ENCODE assay signal across 8 mouse cellular contexts in the genomic region with DNA sequence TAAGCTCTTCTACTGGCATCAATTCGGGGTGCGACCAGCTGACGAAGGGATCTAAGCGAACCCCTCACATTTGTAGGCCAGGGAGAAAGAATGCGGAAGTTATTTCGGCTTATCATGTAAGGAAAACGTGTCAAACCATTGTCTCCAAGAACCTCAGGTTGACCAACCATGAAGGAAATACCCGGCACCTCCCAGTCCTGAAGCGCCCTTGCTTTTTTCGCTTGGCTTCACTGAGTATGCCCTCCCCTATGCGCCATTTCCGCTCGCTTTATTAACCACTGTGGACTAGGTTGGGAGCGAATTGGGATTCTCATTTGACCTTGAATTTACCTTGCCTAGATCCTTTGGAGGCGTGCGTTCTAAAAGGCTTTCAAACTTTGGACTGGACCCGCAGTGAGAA. TPM values are rescaled to one million over a fixed set of nuclear protein-coding genes. Genes with fewer than 3 reads are reported as not detected.
DNase-seq lines count a peak whose midpoint lies in the region; ATAC-seq and TF ChIP-seq lines count a peak whose summit lies in the region.

No protein-coding gene starts in this region.

- intact Hi-C loops in heart, adult 2 months (cut with DNase I), result loop anchor here (5.0 kb wide), 2 partner anchors 100 to 200 kb away; no protein-coding TSS in a partner anchor
- intact Hi-C loops in heart, postnatal 36 days (cut with DNase I), result loop anchor here (10.0 kb wide), 1 partner anchor 202 kb away; a partner anchor contains a TSS

- no peak for TF ChIP-seq POLR2A in heart, adult 2 months (IDR thresholded peaks at IDR 0.05; ENCODE audit: insufficient read depth, low read depth, low read length)

- peak overlapping the region; percentile 81 for H3K9ac ChIP-seq in heart, adult 2 months (ENCODE audit: low read depth, low read length)
- peak overlapping the region; percentile 42 for H3K9ac ChIP-seq in embryonic facial prominence, embryonic 15.5 days
- peak overlapping the region; percentile 71 for H3K9ac ChIP-seq in hindbrain, embryonic 13.5 days
- H3K9ac ChIP-seq in limb, embryonic 15.5 days, result 0 out of 2 replicates have a peak overlapping the region, but pooled peaks have one; percentile 31
- peak overlapping the region; percentile 68 for H3K9ac ChIP-seq in midbrain, embryonic 16.5 days (ENCODE audit: low read depth, low read length)

- no peaks in the 10 kb centered on the region for H3K27me3 ChIP-seq in heart, adult 2 months (ENCODE audit: control insufficient read depth, insufficient read depth, low read length)
- no peaks in the 10 kb centered on the region for H3K27me3 ChIP-seq in embryonic facial prominence, embryonic 15.5 days
- no peaks in the 10 kb centered on the region for H3K27me3 ChIP-seq in hindbrain, embryonic 13.5 days
- H3K27me3 ChIP-seq in limb, embryonic 15.5 days, result no peaks in the 10 kb centered on the region
- no peaks in the 10 kb centered on the region for H3K27me3 ChIP-seq in midbrain, embryonic 16.5 days (ENCODE audit: control insufficient read depth, insufficient read depth, low read depth, low read length)

- H3K27ac ChIP-seq in heart, adult 2 months, result peak overlapping the region; percentile 95
- H3K27ac ChIP-seq in embryonic facial prominence, embryonic 15.5 days (replicated peaks), result peak overlapping the region; percentile 85
- H3K27ac ChIP-seq in hindbrain, embryonic 13.5 days, result peak overlapping the region; percentile 91
- peak overlapping the region; percentile 90 for H3K27ac ChIP-seq in limb, embryonic 15.5 days
- peak overlapping the region; percentile 91 for H3K27ac ChIP-seq in midbrain, embryonic 16.5 days (ENCODE audit: low read length)

- H3K79me2 ChIP-seq in heart, adult 2 months (replicated peaks; ENCODE audit: control insufficient read depth, insufficient read depth, low read length), result no peaks in the 10 kb centered on the region

- peak overlapping the region; percentile 62 for H3K4me2 ChIP-seq in embryonic facial prominence, embryonic 15.5 days (replicated peaks)
- peak overlapping the region; percentile 50 for H3K4me2 ChIP-seq in hindbrain, embryonic 13.5 days
- peak overlapping the region; percentile 46 for H3K4me2 ChIP-seq in limb, embryonic 15.5 days
- H3K4me2 ChIP-seq in midbrain, embryonic 16.5 days (ENCODE audit: low read length), result peak overlapping the region; percentile 56

- H3K4me1 ChIP-seq in heart, adult 2 months (ENCODE audit: control insufficient read depth, insufficient read depth, low read length), result peaks cover 1% of the 10 kb centered on the region; the same call in 1 of the 2 replicates
- no peaks in the 10 kb centered on the region for H3K4me1 ChIP-seq in embryonic facial prominence, embryonic 15.5 days
- no peaks in the 10 kb centered on the region for H3K4me1 ChIP-seq in hindbrain, embryonic 13.5 days (replicated peaks)
- no peaks in the 10 kb centered on the region for H3K4me1 ChIP-seq in limb, embryonic 15.5 days
- H3K4me1 ChIP-seq in midbrain, embryonic 16.5 days (ENCODE audit: control insufficient read depth, insufficient read depth, low read length), result peaks cover 2% of the 10 kb centered on the region; the same call in 1 of the 2 replicates

- ATAC-seq in embryonic facial prominence, embryonic 15.5 days (ENCODE audit: insufficient number of reproducible peaks, low FRiP score, low TSS enrichment, low read depth), result no peak
- peak; percentile 63 for ATAC-seq in hindbrain, embryonic 13.5 days (ENCODE audit: low FRiP score)
- ATAC-seq in limb, embryonic 15.5 days (ENCODE audit: insufficient number of reproducible peaks, low FRiP score, low TSS enrichment, low read depth), result no peak
- peak; percentile 74 for ATAC-seq in midbrain, embryonic 16.5 days

- no peak for DNase-seq in heart, adult 2 months
- no peak for DNase-seq in heart, postnatal 36 days
- DNase-seq in MEL-GATA-1-ER (ENCODE audit: extremely low read depth, low read depth), result peak; percentile 95
- DNase-seq in left cerebral cortex, adult 18-20 months (ENCODE audit: low spot score in 2 of 2), result no peak

- peak overlapping the region; percentile 61 for H3K4me3 ChIP-seq in heart, adult 2 months
- peak overlapping the region; percentile 54 for H3K4me3 ChIP-seq in embryonic facial prominence, embryonic 15.5 days (replicated peaks)
- H3K4me3 ChIP-seq in hindbrain, embryonic 13.5 days, result peak overlapping the region; percentile 50
- peak overlapping the region; percentile 52 for H3K4me3 ChIP-seq in limb, embryonic 15.5 days
- H3K4me3 ChIP-seq in midbrain, embryonic 16.5 days (ENCODE audit: low read depth, low read length), result peak overlapping the region; percentile 56

- no peaks in the 10 kb centered on the region for H3K36me3 ChIP-seq in heart, adult 2 months (ENCODE audit: control insufficient read depth, insufficient read depth, low read length)
- no peaks in the 10 kb centered on the region for H3K36me3 ChIP-seq in embryonic facial prominence, embryonic 15.5 days
- no peaks in the 10 kb centered on the region for H3K36me3 ChIP-seq in hindbrain, embryonic 13.5 days
- H3K36me3 ChIP-seq in limb, embryonic 15.5 days, result no peaks in the 10 kb centered on the region
- H3K36me3 ChIP-seq in midbrain, embryonic 16.5 days (ENCODE audit: control insufficient read depth, insufficient read depth, low read length), result no peaks in the 10 kb centered on the region

- TF ChIP-seq EP300 in heart, adult 2 months (IDR thresholded peaks at IDR 0.05; ENCODE audit: insufficient read depth, low read depth, low read length), result no peak

- 24% methylated on average over 17 of the region's 17 CpGs for WGBS in heart, adult 2 months
- WGBS in embryonic facial prominence, embryonic 15.5 days, result 23% methylated on average over 17 of the region's 17 CpGs
- WGBS in hindbrain, embryonic 13.5 days, result 22% methylated on average over 17 of the region's 17 CpGs
- WGBS in limb, embryonic 15.5 days, result 25% methylated on average over 17 of the region's 17 CpGs
- 16% methylated on average over 17 of the region's 17 CpGs for WGBS in midbrain, embryonic 16.5 days

- no peaks in the 10 kb centered on the region for H3K9me3 ChIP-seq in embryonic facial prominence, embryonic 15.5 days (replicated peaks)
- no peaks in the 10 kb centered on the region for H3K9me3 ChIP-seq in hindbrain, embryonic 13.5 days
- H3K9me3 ChIP-seq in limb, embryonic 15.5 days, result no peaks in the 10 kb centered on the region
- H3K9me3 ChIP-seq in midbrain, embryonic 16.5 days (replicated peaks; ENCODE audit: control insufficient read depth, low read length, poor library complexity, severe bottlenecking), result no peaks in the 10 kb centered on the region

- TF ChIP-seq CTCF in heart, adult 2 months (IDR thresholded peaks at IDR 0.05), result no peak

RNA-seq across cellular contexts. Expression of a gene that starts 0.5 kb away (rescaled TPM):
- total RNA-seq in heart, adult 2 months (2021), result 10 to 100 TPM; 23.9 to 26.7 TPM
- 6.6 and 13.6 TPM in 2 replicates for polyA plus RNA-seq in heart, adult 2 months (2012; rRNA removed)
- 10 to 100 TPM; 23.8 to 29.9 TPM for total RNA-seq in heart, postnatal 36 days (2021)
- 8.9 TPM in 2 replicates for polyA plus RNA-seq in embryonic facial prominence, embryonic 15.5 days (2015; fragmentation: Nextera tagmentation; extraction: Ambion mirVana)
- polyA plus RNA-seq in hindbrain, embryonic 13.5 days (2015; fragmentation: Nextera tagmentation; extraction: Ambion mirVana), result 7.2 and 7.8 TPM in 2 replicates
- 5.6 and 6.1 TPM in 2 replicates for polyA plus RNA-seq in limb, embryonic 15.5 days (2015; fragmentation: Nextera tagmentation; extraction: Ambion mirVana)
- polyA plus RNA-seq in midbrain, embryonic 16.5 days (2015; fragmentation: Nextera tagmentation; extraction: Ambion mirVana), result 10.4 and 13.3 TPM in 2 replicates
- total RNA-seq in left cerebral cortex, adult 18-20 months (2021), result 10 to 100 TPM; 22.0 to 25.4 TPM

Comparison
In these comparisons a context has a peak if more than half of its experiments do, and no peak if none do; other contexts are left out.
1. H3K9ac ChIP-seq: peak in every context shown above with its lines; median percentile 81 in heart, adult 2 months; 71 in hindbrain, embryonic 13.5 days; 68 in midbrain, embryonic 16.5 days; 42 in embryonic facial prominence, embryonic 15.5 days; 31 in limb, embryonic 15.5 days.
2. ATAC-seq: peak in hindbrain, embryonic 13.5 days (single experiment) and midbrain, embryonic 16.5 days (single experiment); none in embryonic facial prominence, embryonic 15.5 days (single experiment) and limb, embryonic 15.5 days (single experiment).
3. Peak in every context shown above with its lines, with median percentiles within 50 percentile points of each other: H3K27ac ChIP-seq, H3K4me3 ChIP-seq and H3K4me2 ChIP-seq.